Mouse (Mus musculus) WW6 (cell line): Measurements from ENCODE around the gene Kcnj5.
A peak's percentile ranks its signal among the peaks of the same experiment; 100 is the strongest.

Source experiments
- DNase-seq: peaks from one replicate; pipeline ENCODE4 v3.0.0-alpha.2; 2013; ENCODE audit warnings: low read depth, low spot score

Kcnj5 gene

GRCm38 (mm10) chr9:32320167-32320566 is 24.0 kb downstream of the Kcnj5 start:
- DNase-seq: no peak

- no peak for DNase-seq
These were observed 28.2 kb downstream of the Kcnj5 start for GRCm38 (mm10) chr9:32315999-32316398.

GRCm38 (mm10) chr9:32314071-32314470 is 30.1 kb downstream of the Kcnj5 start:
- no peak for DNase-seq

- no peak for DNase-seq
These were observed 31.9 kb downstream of the Kcnj5 start for GRCm38 (mm10) chr9:32312208-32312607.

GRCm38 (mm10) chr9:32311786-32312185 is 32.4 kb downstream of the Kcnj5 start:
- DNase-seq: no peak

- DNase-seq: no peak
These were observed 41.5 kb downstream of the Kcnj5 start for GRCm38 (mm10) chr9:32302501-32303150.

GRCm38 (mm10) chr9:32295061-32295800 is 48.9 kb downstream of the Kcnj5 start:
- DNase-seq: no peak

- peak; percentile 5 for DNase-seq
These were observed 51.5 kb downstream of the Kcnj5 start for GRCm38 (mm10) chr9:32292686-32293085.

GRCm38 (mm10) chr9:32291618-32292017 is 52.5 kb downstream of the Kcnj5 start:
- no peak for DNase-seq

- no peak for DNase-seq
These were observed 60.6 kb downstream of the Kcnj5 start for GRCm38 (mm10) chr9:32283591-32283990.

GRCm38 (mm10) chr9:32280456-32280855 is 63.7 kb downstream of the Kcnj5 start:
- no peak for DNase-seq

- DNase-seq: no peak
These were observed 64.4 kb downstream of the Kcnj5 start for GRCm38 (mm10) chr9:32279789-32280188.

GRCm38 (mm10) chr9:32278052-32278451 is 66.1 kb downstream of the Kcnj5 start:
- no peak for DNase-seq

- DNase-seq: peak; percentile 49
These were observed 72.2 kb downstream of the Kcnj5 start for GRCm38 (mm10) chr9:32271896-32272444.
